Mouse (Mus musculus) heart, embryonic 10.5 days (tissue): ENCODE measurements around the gene Slfnl1. TPM values are rescaled to one million over a fixed set of nuclear protein-coding genes. Genes with fewer than 3 reads are reported as not detected.
A peak's percentile ranks its signal among the peaks of the same experiment; 100 is the strongest.

Experiments used
- DNase-seq: peaks from one replicate; pipeline ENCODE4 v3.0.0-alpha.2; 2017; ENCODE audit warnings: low spot score
- H3K27ac ChIP-seq: fragments of 300-500 bp; sonication (generic); 2 replicates; pipeline ENCODE4 v1.5.1; 2016; ENCODE audit warnings: mild to moderate bottlenecking
- H3K27me3 ChIP-seq: fragments of 300-500 bp; sonication (generic); 2 replicates; pipeline ENCODE4 v1.6.1; 2016; ENCODE audit warnings: mild to moderate bottlenecking; ENCODE audit not compliant: poor library complexity, insufficient read depth, severe bottlenecking
- H3K36me3 ChIP-seq: fragments of 300-500 bp; sonication (generic); 2 replicates; pipeline ENCODE4 v1.6.1; 2016; ENCODE audit warnings: mild to moderate bottlenecking, moderate library complexity
- H3K4me1 ChIP-seq: fragments of 300-500 bp; sonication (generic); 2 replicates; pipeline ENCODE4 v1.6.1; 2016; ENCODE audit warnings: mild to moderate bottlenecking
- H3K4me3 ChIP-seq: fragments of 300-500 bp; sonication (generic); 2 replicates; pipeline ENCODE4 v1.5.1; 2016; ENCODE audit warnings: mild to moderate bottlenecking, moderate library complexity
- H3K9me3 ChIP-seq: fragments of 300-500 bp; sonication (generic); 2 replicates; pipeline ENCODE4 v1.6.1; 2016; ENCODE audit warnings: mild to moderate bottlenecking, moderate library complexity
- whole genome bisulfite sequencing: fragments of 180-500 bp; shearing (Covaris S2); methylation state at CpG from one replicate; pipeline ENCODE4 v1.1.7; 2016; 5-methylcytosine and 5-hydroxymethylcytosine counted together
- polyA plus RNA-seq: library from polyadenylated mRNA; unstranded; fragments of >200 nt; fragmentation: Nextera tagmentation; extraction: Ambion mirVana; gene quantifications from 2 replicates; pipeline ENCODE4 v1.2.1, GENCODE M21; 2016

The Slfnl1 gene
- 0.10 TPM in 2 replicates for polyA plus RNA-seq

GRCm38 (mm10) chr4:120531986-120532385, at the start of gene Slfnl1:
TSS of gene Slfnl1 (plus strand) at chr4:120532231.
- Histone ChIP-seq H3K4me3 (no peak within 1 kb of the TSS), H3K4me1 (0 out of 2 replicates have a peak, but pooled peaks cover 8% of the 10 kb centered on the region), H3K36me3 (peaks cover 63% of the 10 kb centered on the region), H3K9me3 (no peaks in the 10 kb centered on the region), H3K27me3 (no peaks in the 10 kb centered on the region), H3K27ac (no peak within 1 kb of the TSS)
- 87% methylated on average over 6 of the region's 6 CpGs for WGBS
- DNase-seq, result peak; percentile 63

GRCm38 (mm10) chr4:120487707-120488106, 44.3 kb upstream of the Slfnl1 start:
- Histone ChIP-seq H3K27ac (peak overlapping the region; percentile 36), H3K4me1 (peaks cover 8% of the 10 kb centered on the region), H3K9me3 (no peaks in the 10 kb centered on the region), H3K36me3 (peaks cover 32% of the 10 kb centered on the region), H3K27me3 (no peaks in the 10 kb centered on the region), H3K4me3 (no peak overlapping the region)
- 47% methylated on average over 1 of the region's 1 CpGs for WGBS
- DNase-seq, result no peak

GRCm38 (mm10) chr4:120506955-120507354, 25.1 kb upstream of the Slfnl1 start:
- H3K4me1 ChIP-seq, result no peaks in the 10 kb centered on the region
- no peaks in the 10 kb centered on the region for H3K27me3 ChIP-seq
- H3K9me3 ChIP-seq, result peaks cover 4% of the 10 kb centered on the region
- peaks cover 65% of the 10 kb centered on the region for H3K36me3 ChIP-seq
- DNase-seq, result no peak
- no peak overlapping the region for H3K27ac ChIP-seq
- H3K4me3 ChIP-seq, result no peak overlapping the region
- WGBS, result 77% methylated on average over 1 of the region's 1 CpGs

- Histone ChIP-seq H3K9me3 (peaks cover 4% of the 10 kb centered on the region), H3K36me3 (peaks cover 70% of the 10 kb centered on the region), H3K27ac (no peak overlapping the region), H3K27me3 (no peaks in the 10 kb centered on the region), H3K4me1 (no peaks in the 10 kb centered on the region), H3K4me3 (no peak overlapping the region)
- DNase-seq, result no peak
- 94% methylated on average over 4 of the region's 4 CpGs for WGBS
Measured at GRCm38 (mm10) chr4:120511203-120511602, 20.8 kb upstream of the Slfnl1 start.

GRCm38 (mm10) chr4:120514366-120514765, 17.7 kb upstream of the Slfnl1 start:
- Histone ChIP-seq H3K27ac (no peak overlapping the region), H3K4me3 (no peak overlapping the region), H3K9me3 (peaks cover 2% of the 10 kb centered on the region), H3K4me1 (no peaks in the 10 kb centered on the region), H3K36me3 (peaks cover 69% of the 10 kb centered on the region), H3K27me3 (no peaks in the 10 kb centered on the region)
- 89% methylated on average over 2 of the region's 2 CpGs for WGBS
- DNase-seq, result no peak

- Histone ChIP-seq H3K27ac (no peak overlapping the region), H3K36me3 (peaks cover 69% of the 10 kb centered on the region)
- WGBS, result 93% methylated on average over 7 of the region's 7 CpGs
Measured at GRCm38 (mm10) chr4:120516491-120516890, 15.5 kb upstream of the Slfnl1 start.

GRCm38 (mm10) chr4:120516907-120517306, 15.1 kb upstream of the Slfnl1 start:
- 86% methylated on average over 7 of the region's 7 CpGs for WGBS
- Histone ChIP-seq H3K27ac (no peak overlapping the region), H3K36me3 (peaks cover 73% of the 10 kb centered on the region), H3K27me3 (no peaks in the 10 kb centered on the region), H3K4me1 (no peaks in the 10 kb centered on the region), H3K4me3 (no peak overlapping the region), H3K9me3 (no peaks in the 10 kb centered on the region)
- DNase-seq, result no peak

More at GRCm38 (mm10) chr4:120516491-120516890, 15.5 kb upstream of the Slfnl1 start:
- Histone ChIP-seq H3K4me1 (no peaks in the 10 kb centered on the region), H3K9me3 (no peaks in the 10 kb centered on the region), H3K27me3 (no peaks in the 10 kb centered on the region), H3K4me3 (no peak overlapping the region)
- no peak for DNase-seq

- Histone ChIP-seq H3K4me3 (no peak overlapping the region), H3K27ac (no peak overlapping the region), H3K27me3 (no peaks in the 10 kb centered on the region), H3K9me3 (no peaks in the 10 kb centered on the region), H3K36me3 (peaks cover 75% of the 10 kb centered on the region), H3K4me1 (no peaks in the 10 kb centered on the region)
- 77% methylated on average over 4 of the region's 4 CpGs for WGBS
- no peak for DNase-seq
Measured at GRCm38 (mm10) chr4:120517335-120517734, 14.7 kb upstream of the Slfnl1 start.

GRCm38 (mm10) chr4:120521761-120522160, 10.3 kb upstream of the Slfnl1 start:
- Histone ChIP-seq H3K4me1 (no peaks in the 10 kb centered on the region), H3K36me3 (peaks cover 93% of the 10 kb centered on the region), H3K27ac (no peak overlapping the region), H3K9me3 (no peaks in the 10 kb centered on the region), H3K27me3 (no peaks in the 10 kb centered on the region), H3K4me3 (no peak overlapping the region)
- WGBS, result 77% methylated on average over 5 of the region's 5 CpGs
- DNase-seq, result no peak

GRCm38 (mm10) chr4:120522351-120522750, 9.7 kb upstream of the Slfnl1 start:
- 79% methylated on average over 4 of the region's 4 CpGs for WGBS

GRCm38 (mm10) chr4:120523092-120523491, 8.9 kb upstream of the Slfnl1 start:
- H3K4me1 ChIP-seq, result no peaks in the 10 kb centered on the region
- no peak overlapping the region for H3K4me3 ChIP-seq
- H3K9me3 ChIP-seq, result no peaks in the 10 kb centered on the region
- H3K27ac ChIP-seq, result no peak overlapping the region
- 83% methylated on average over 3 of the region's 3 CpGs for WGBS
- DNase-seq, result no peak
- no peaks in the 10 kb centered on the region for H3K27me3 ChIP-seq
- peaks cover 88% of the 10 kb centered on the region for H3K36me3 ChIP-seq

More at GRCm38 (mm10) chr4:120522351-120522750, 9.7 kb upstream of the Slfnl1 start:
- Histone ChIP-seq H3K4me3 (no peak overlapping the region), H3K27me3 (no peaks in the 10 kb centered on the region), H3K27ac (no peak overlapping the region), H3K36me3 (peaks cover 89% of the 10 kb centered on the region), H3K4me1 (no peaks in the 10 kb centered on the region), H3K9me3 (no peaks in the 10 kb centered on the region)
- DNase-seq, result no peak

GRCm38 (mm10) chr4:120528171-120528570, 3.9 kb upstream of the Slfnl1 start:
- Histone ChIP-seq H3K36me3 (peaks cover 86% of the 10 kb centered on the region), H3K4me3 (no peak overlapping the region), H3K27ac (no peak overlapping the region), H3K4me1 (0 out of 2 replicates have a peak, but pooled peaks cover 8% of the 10 kb centered on the region), H3K27me3 (no peaks in the 10 kb centered on the region), H3K9me3 (no peaks in the 10 kb centered on the region)
- 91% methylated on average over 9 of the region's 9 CpGs for WGBS
- no peak for DNase-seq

- peaks cover 67% of the 10 kb centered on the region for H3K36me3 ChIP-seq
Measured at GRCm38 (mm10) chr4:120538664-120539063, 6.6 kb downstream of the Slfnl1 start.

GRCm38 (mm10) chr4:120544896-120545295, 12.9 kb downstream of the Slfnl1 start:
- Histone ChIP-seq H3K27me3 (no peaks in the 10 kb centered on the region), H3K4me1 (no peaks in the 10 kb centered on the region), H3K27ac (no peak overlapping the region), H3K4me3 (no peak overlapping the region), H3K9me3 (no peaks in the 10 kb centered on the region), H3K36me3 (peaks cover 97% of the 10 kb centered on the region)
- 83% methylated on average over 1 of the region's 1 CpGs for WGBS
- DNase-seq, result no peak

More at GRCm38 (mm10) chr4:120538664-120539063, 6.6 kb downstream of the Slfnl1 start:
- H3K27me3 ChIP-seq, result no peaks in the 10 kb centered on the region
- H3K9me3 ChIP-seq, result no peaks in the 10 kb centered on the region
- WGBS, result 91% methylated on average over 10 of the region's 10 CpGs
- no peak overlapping the region for H3K4me3 ChIP-seq
- no peak for DNase-seq
- no peak overlapping the region for H3K27ac ChIP-seq
- no peaks in the 10 kb centered on the region for H3K4me1 ChIP-seq
